17 mouse cellular contexts compared by ENCODE assay signal in genomic region chr5:144678815-144679750, GRCm38 (mm10).
"Had no signal": no experiment of that assay in that cellular context is flagged by ENCODE, and none has a peak within 500 bp of the region (broad histone marks: within the 10 kb centered on the region; RNA-seq: fewer than 3 reads in every experiment).

No protein-coding gene starts in this region.

- H3K9me3 ChIP-seq: midbrain, embryonic 10.5 days; midbrain, embryonic 12.5 days; neural tube, embryonic 13.5 days; neural tube, embryonic 15.5 days had no signal

- H3K9ac ChIP-seq: lung, embryonic 14.5 days; midbrain, embryonic 12.5 days; neural tube, embryonic 13.5 days; neural tube, embryonic 15.5 days had no signal

- H3K27me3 ChIP-seq: midbrain, embryonic 12.5 days; neural tube, embryonic 13.5 days; neural tube, embryonic 15.5 days had no signal

- H3K27ac ChIP-seq: midbrain, embryonic 10.5 days; midbrain, embryonic 12.5 days; neural tube, embryonic 13.5 days; neural tube, embryonic 15.5 days had no signal

- H3K36me3 ChIP-seq: midbrain, embryonic 10.5 days; midbrain, embryonic 12.5 days; neural tube, embryonic 13.5 days; neural tube, embryonic 15.5 days had no signal

- H3K4me3 ChIP-seq: midbrain, embryonic 10.5 days; midbrain, embryonic 12.5 days; myocyte; neural tube, embryonic 13.5 days; neural tube, embryonic 15.5 days had no signal

- DNase-seq: lung, embryonic 14.5 days; lung, postnatal 10 days; lung, postnatal 4 days; midbrain, embryonic 14.5 days; retina, postnatal 1 day; right cerebral cortex, adult 18-20 months; right cerebral cortex, postnatal 25 days; right cerebral cortex, postnatal 4 days; spleen, adult 18-20 months; thymus, adult 18-20 months; thymus, postnatal 14 days; thymus, postnatal 36 days had no signal

- H3K4me1 ChIP-seq: midbrain, embryonic 10.5 days; midbrain, embryonic 12.5 days; neural tube, embryonic 13.5 days; neural tube, embryonic 15.5 days had no signal
